Mouse (Mus musculus): ENCODE measurements around the gene Faap100. TPM values are rescaled to one million over a fixed set of nuclear protein-coding genes. Genes with fewer than 3 reads are reported as not detected.

The Faap100 gene
- total and polyA plus RNA-seq, 3 experiments: 7.7 to 17.7 (median 14.3) TPM

DNA sequence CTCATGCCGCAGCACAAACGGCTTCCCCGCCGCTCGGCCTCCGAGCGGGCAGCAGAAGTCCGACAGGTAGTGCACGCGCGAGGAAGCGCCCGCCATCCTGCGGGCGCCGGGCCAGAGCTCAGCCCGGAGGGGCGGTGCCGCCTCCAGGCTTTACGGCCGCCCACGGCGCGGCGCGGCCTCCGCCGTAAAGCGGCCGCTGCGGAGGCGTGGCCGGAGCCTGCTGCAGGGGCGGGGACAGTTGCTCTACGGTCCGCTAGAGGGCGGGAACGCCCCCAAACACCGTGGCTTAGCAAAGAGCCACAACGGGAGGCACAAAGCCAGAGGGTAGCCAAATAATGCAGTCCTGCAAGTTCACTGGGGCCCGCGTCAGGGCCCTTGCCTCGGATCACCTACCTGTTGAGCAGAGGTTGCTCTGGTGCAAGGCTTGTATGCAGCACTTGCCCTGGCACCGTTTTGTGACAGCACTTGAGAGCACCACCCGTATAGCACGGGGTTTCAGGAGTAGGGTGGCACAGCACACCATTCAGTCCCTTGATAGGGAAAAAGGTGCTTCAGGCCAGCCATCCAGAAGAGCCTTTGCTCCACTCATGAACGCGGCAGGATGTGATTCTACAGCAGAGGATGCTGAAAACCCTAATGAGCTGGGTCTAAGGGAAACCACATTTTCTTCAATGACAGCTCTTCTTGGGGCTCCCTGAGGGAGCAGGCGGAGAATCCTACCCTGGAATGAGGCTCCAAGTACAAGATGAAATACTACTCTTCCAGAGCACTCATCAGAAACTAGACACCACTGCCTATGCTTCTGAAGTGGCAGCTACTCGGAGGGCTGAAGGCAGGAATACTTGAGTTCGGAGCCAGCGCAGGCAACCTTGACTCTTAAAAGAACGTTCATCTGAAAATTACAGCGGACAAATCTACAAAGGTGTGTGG lies at the start of gene Faap100 (continued):
- TF ChIP-seq HCFC1 (IDR thresholded peaks at IDR 0.05; ENCODE audit: low read depth, low read length): peak; percentile 84

DNA sequence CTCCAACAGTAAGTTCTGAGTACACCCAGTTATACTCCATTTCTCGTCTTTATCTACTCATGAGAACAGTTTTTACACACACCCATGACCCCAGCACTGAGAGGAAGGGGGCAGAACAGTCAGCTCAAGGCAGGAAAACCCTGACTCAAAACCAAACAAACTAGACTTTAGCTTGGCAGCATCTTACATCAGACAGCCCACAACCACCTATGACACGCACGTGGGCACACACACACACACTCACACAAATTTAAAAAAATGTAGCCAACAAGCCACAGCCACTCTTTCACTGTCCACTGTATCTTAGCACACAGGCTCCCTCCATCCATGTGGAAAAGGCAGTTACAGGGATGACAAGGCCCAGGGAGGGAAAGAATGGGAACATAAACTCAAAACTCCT lies 48.2 kb upstream of the Faap100 start:
- dilution Hi-C loops (cut with MboI; ENCODE audit: extremely low pct_ligation_motif_present, extremely low pct_unique_long_range_greater_than_20kb, low sequenced_read_pairs): no loop called here
- Histone ChIP-seq H3K4me2 (ENCODE audit: insufficient read depth, low read depth, poor library complexity, severe bottlenecking) (peak overlapping the region; percentile 21; the same call in 1 of the 2 replicates), H3K79me2 (replicated peaks; ENCODE audit: control insufficient read depth, extremely low read depth, insufficient read depth, poor library complexity, severe bottlenecking) (peaks cover 25% of the 10 kb centered on the region), H3K36me3 (replicated peaks in 1 of 2; ENCODE audit: control insufficient read depth in 1 of 2, insufficient read depth in 1 of 2, low read length in 1 of 2) (peaks cover 79 to 94% of the 10 kb centered on the region in 2 experiments), H3K4me3 (replicated peaks in 1 of 3; ENCODE audit: low read depth in 2 of 3, low read length in 2 of 3, poor library complexity in 1 of 3) (no peak overlapping the region), H3K27me3 (replicated peaks) (no peaks in the 10 kb centered on the region), H3K9ac (ENCODE audit: insufficient read depth, low read depth) (no peak overlapping the region), H3K9me3 (replicated peaks; ENCODE audit: low read length) (no peaks in the 10 kb centered on the region), H3K4me1 (ENCODE audit: control insufficient read depth in 1 of 2, insufficient read depth in 2 of 2) (peaks cover 4 to 14% of the 10 kb centered on the region in 2 experiments; a peak in 3 of 4 replicates), H3K27ac (ENCODE audit: insufficient read depth, low read depth) (peak overlapping the region; percentile 68)
- in situ Hi-C loops (cut with MboI; ENCODE audit: low pct_ligation_motif_present, low pct_unique_long_range_greater_than_20kb, low sequenced_read_pairs): no loop called here
- DNase-seq (ENCODE audit: extremely low read depth): peak; percentile 22
- TF ChIP-seq POLR2A (IDR thresholded peaks at IDR 0.05; ENCODE audit: low read depth, low read length): no peak
- peak; percentile 61; the same call in 1 of the 2 replicates for TF ChIP-seq ZNF384 (IDR thresholded peaks at IDR 0.05; ENCODE audit: low read depth, low read length)
- TF ChIP-seq MEF2A (IDR thresholded peaks at IDR 0.05; ENCODE audit: borderline replicate concordance, low read depth, low read length): no peak
- no peak for TF ChIP-seq RAD21 (IDR thresholded peaks at IDR 0.05; ENCODE audit: low read depth, low read length)
- TF ChIP-seq EP300 (IDR thresholded peaks at IDR 0.05; ENCODE audit: low read length): 0 out of 2 replicates have a peak, but pooled peaks have one; percentile 12
- TF ChIP-seq CHD2 (IDR thresholded peaks at IDR 0.05; ENCODE audit: low read length): no peak
- TF ChIP-seq SMC3 (IDR thresholded peaks at IDR 0.05; ENCODE audit: low read depth, low read length): no peak
- no peak for TF ChIP-seq SIN3A (IDR thresholded peaks at IDR 0.05; ENCODE audit: low read length)
- peak; percentile 90 for TF ChIP-seq BHLHE40 (IDR thresholded peaks at IDR 0.05; ENCODE audit: low read depth, low read length)
- TF ChIP-seq MAX (IDR thresholded peaks at IDR 0.05; ENCODE audit: low read length): no peak; the same call in 1 of the 2 replicates
- TF ChIP-seq JUND (conservative IDR thresholded peaks at IDR 0.05; ENCODE audit: low read depth, low read length): no peak
- TF ChIP-seq MYC (IDR thresholded peaks at IDR 0.05; ENCODE audit: low read depth, low read length): peak; percentile 20; the same call in 1 of the 2 replicates
- TF ChIP-seq PAX5 (IDR thresholded peaks at IDR 0.05; ENCODE audit: low read length): no peak
- no peak for TF ChIP-seq ZKSCAN1 (IDR thresholded peaks at IDR 0.05; ENCODE audit: borderline replicate concordance, low read depth, low read length)
- TF ChIP-seq KAT2A (IDR thresholded peaks at IDR 0.05; ENCODE audit: insufficient replicate concordance, low read length): no peak
- no peak for TF ChIP-seq ELF1 (IDR thresholded peaks at IDR 0.05; ENCODE audit: low read depth, low read length)
- TF ChIP-seq CHD1 (IDR thresholded peaks at IDR 0.05; ENCODE audit: low read depth, low read length): no peak
- TF ChIP-seq IRF4 (IDR thresholded peaks at IDR 0.05; ENCODE audit: low read depth, low read length): peak; percentile 83
- TF ChIP-seq UBTF (IDR thresholded peaks at IDR 0.05; ENCODE audit: low read depth, low read length): no peak
- TF ChIP-seq HCFC1 (IDR thresholded peaks at IDR 0.05; ENCODE audit: low read depth, low read length): no peak
- TF ChIP-seq USF2 (conservative IDR thresholded peaks at IDR 0.05; ENCODE audit: low read depth, low read length): no peak
- peak; percentile 55 for TF ChIP-seq MXI1 (IDR thresholded peaks at IDR 0.05; ENCODE audit: low read depth, low read length)
- no peak for TF ChIP-seq MAZ (IDR thresholded peaks at IDR 0.05; ENCODE audit: low read depth, low read length)
- TF ChIP-seq E2F4 (IDR thresholded peaks at IDR 0.05; ENCODE audit: insufficient replicate concordance, low read depth, low read length): no peak
- TF ChIP-seq GABPA (IDR thresholded peaks at IDR 0.05; ENCODE audit: insufficient replicate concordance, low read depth, low read length): no peak
- TF ChIP-seq NRF1 (IDR thresholded peaks at IDR 0.05; ENCODE audit: low read depth, low read length): no peak
- TF ChIP-seq ETS1 (conservative IDR thresholded peaks at IDR 0.05; ENCODE audit: low read depth, low read length): peak; percentile 41
- TF ChIP-seq ZMIZ1 (IDR thresholded peaks at IDR 0.05; ENCODE audit: low read depth, low read length): no peak
